Mouse (Mus musculus): Measurements from ENCODE around the gene Ckm. TPM values are rescaled to one million over a fixed set of nuclear protein-coding genes. Genes with fewer than 3 reads are reported as not detected.
A peak's percentile ranks its signal among the peaks of the same experiment; 100 is the strongest.

Ckm gene
- polyA plus RNA-seq, 1 experiment from 2014 or later = not detected

DNA sequence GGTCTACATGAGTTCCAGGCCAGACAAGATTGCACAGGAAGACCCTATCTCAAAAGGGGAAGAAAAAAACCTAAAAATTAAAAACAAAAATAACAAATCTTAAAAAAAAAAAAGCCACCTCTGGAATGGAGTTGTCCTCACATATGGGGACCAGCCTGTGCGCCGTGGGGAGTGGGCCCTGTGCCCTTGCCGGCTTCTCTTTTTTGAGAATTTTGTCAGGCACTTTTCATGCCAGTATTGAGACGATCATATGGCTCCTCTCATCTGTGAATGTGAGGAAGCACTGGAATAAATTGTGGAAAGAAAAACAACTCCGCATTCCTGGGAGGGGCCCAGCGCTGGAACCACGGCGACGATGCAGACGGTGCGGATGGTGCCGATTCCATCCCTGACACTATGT is 44.6 kb downstream of the Ckm start:
- no peak for DNase-seq (ENCODE audit: low spot score)
- no peaks in the 10 kb centered on the region for H3K9me3 ChIP-seq (replicated peaks)
- WGBS = 94% methylated on average over 12 of the region's 12 CpGs
- H3K4me1 ChIP-seq = no peaks in the 10 kb centered on the region
- no peaks in the 10 kb centered on the region for H3K27me3 ChIP-seq (ENCODE audit: low read depth, poor library complexity, severe bottlenecking)
- no peak overlapping the region for H3K4me3 ChIP-seq
- H3K36me3 ChIP-seq = peaks cover 91% of the 10 kb centered on the region
- no peak overlapping the region for H3K27ac ChIP-seq

- H3K9me3 ChIP-seq (replicated peaks) = no peaks in the 10 kb centered on the region
- DNase-seq (ENCODE audit: low spot score) = no peak
- H3K36me3 ChIP-seq = peaks cover 61% of the 10 kb centered on the region
- WGBS = 91% methylated on average over 4 of the region's 4 CpGs
- H3K4me1 ChIP-seq = peaks cover 22% of the 10 kb centered on the region
- H3K27me3 ChIP-seq (ENCODE audit: low read depth, poor library complexity, severe bottlenecking) = no peaks in the 10 kb centered on the region
- no peak overlapping the region for H3K4me3 ChIP-seq
- H3K27ac ChIP-seq = no peak overlapping the region
Observed at GRCm38 (mm10) chr7:19455186-19455585, 50.6 kb downstream of the Ckm start.

GRCm38 (mm10) chr7:19455819-19456495 is 51.4 kb downstream of the Ckm start:
- peaks cover 22% of the 10 kb centered on the region for H3K4me1 ChIP-seq
- WGBS = 88% methylated on average over 11 of the region's 11 CpGs
- no peaks in the 10 kb centered on the region for H3K9me3 ChIP-seq (replicated peaks)
- H3K27ac ChIP-seq = no peak overlapping the region
- H3K4me3 ChIP-seq = no peak overlapping the region
- H3K27me3 ChIP-seq (ENCODE audit: low read depth, poor library complexity, severe bottlenecking) = no peaks in the 10 kb centered on the region
- DNase-seq (ENCODE audit: low spot score) = no peak
- peaks cover 53% of the 10 kb centered on the region for H3K36me3 ChIP-seq

DNA sequence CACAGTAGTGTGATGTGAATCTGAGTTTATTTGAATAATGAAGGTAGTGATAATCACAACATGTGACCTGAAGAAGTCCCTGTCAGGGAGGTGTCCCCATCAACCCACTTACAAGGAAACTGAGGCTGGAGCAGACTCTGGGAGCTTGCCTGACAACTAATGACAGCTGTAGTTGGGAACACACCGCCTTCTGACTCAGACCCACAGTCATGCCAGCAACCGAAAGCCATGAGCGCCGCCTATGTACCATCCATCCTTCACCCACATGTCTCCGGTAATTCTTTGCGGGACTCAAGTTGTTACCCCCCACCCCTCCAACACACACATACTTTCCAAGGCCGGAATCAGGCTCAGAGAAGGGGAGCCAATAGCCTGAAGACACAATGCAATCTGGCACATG is 52.1 kb downstream of the Ckm start:
- Histone ChIP-seq H3K9me3 (replicated peaks) (no peaks in the 10 kb centered on the region), H3K4me1 (peaks cover 22% of the 10 kb centered on the region), H3K36me3 (peaks cover 47% of the 10 kb centered on the region), H3K4me3 (peak overlapping the region; percentile 92), H3K27me3 (ENCODE audit: low read depth, poor library complexity, severe bottlenecking) (no peaks in the 10 kb centered on the region), H3K27ac (no peak overlapping the region)
- 94% methylated on average over 7 of the region's 7 CpGs for WGBS
- DNase-seq (ENCODE audit: low spot score) = no peak

GRCm38 (mm10) chr7:19457414-19458071 is 53.0 kb downstream of the Ckm start:
- DNase-seq (ENCODE audit: low spot score) = no peak
- Histone ChIP-seq H3K27me3 (ENCODE audit: low read depth, poor library complexity, severe bottlenecking) (no peaks in the 10 kb centered on the region), H3K27ac (peak overlapping the region; percentile 89), H3K36me3 (peaks cover 38% of the 10 kb centered on the region), H3K9me3 (replicated peaks) (no peaks in the 10 kb centered on the region), H3K4me3 (peak overlapping the region; percentile 92), H3K4me1 (peaks cover 25% of the 10 kb centered on the region)
- 10% methylated on average over 14 of the region's 14 CpGs for WGBS

- under 1% methylated on average over 29 of the region's 31 CpGs for WGBS
- Histone ChIP-seq H3K4me1 (peaks cover 31% of the 10 kb centered on the region), H3K36me3 (peaks cover 36% of the 10 kb centered on the region), H3K27me3 (ENCODE audit: low read depth, poor library complexity, severe bottlenecking) (no peaks in the 10 kb centered on the region), H3K27ac (peak overlapping the region; percentile 89), H3K9me3 (replicated peaks) (no peaks in the 10 kb centered on the region), H3K4me3 (peak overlapping the region; percentile 92)
- peak; percentile 81 for DNase-seq (ENCODE audit: low spot score)
Observed at GRCm38 (mm10) chr7:19458072-19458486, 53.5 kb downstream of the Ckm start.

DNA sequence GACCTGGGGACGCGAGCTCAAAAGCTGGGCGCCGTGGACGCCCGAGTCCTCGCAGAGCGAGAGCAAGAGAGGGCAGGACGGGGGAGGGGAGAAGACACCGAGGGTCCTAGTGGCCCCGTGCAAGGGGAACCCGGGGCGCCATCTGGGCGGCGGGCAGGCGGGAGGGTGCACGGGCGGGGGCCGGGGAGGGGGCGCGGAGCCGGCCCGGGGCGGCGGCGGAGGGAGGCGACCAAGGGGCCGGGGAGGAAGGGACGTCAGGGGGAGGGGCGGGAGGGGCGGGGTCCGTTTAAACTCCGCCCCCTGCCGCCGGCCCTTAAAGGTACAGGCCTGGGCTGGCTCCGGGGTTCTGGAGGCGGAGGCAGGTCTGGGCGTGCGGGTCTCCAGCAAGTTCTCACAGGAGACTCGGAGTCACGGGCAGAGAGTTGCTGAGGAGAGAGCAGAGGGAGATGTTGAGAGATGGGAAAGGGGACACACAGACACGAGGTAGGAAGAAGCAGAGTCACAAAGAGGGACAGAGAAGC is 54.1 kb downstream of the Ckm start, which contains the start of gene Mark4:
Mark4 (minus strand) TSS at position 231 of the 521 bp plus-strand sequence.
- Histone ChIP-seq H3K36me3 (peaks cover 30% of the 10 kb centered on the region), H3K27ac (peak within 1 kb of the TSS; percentile 89), H3K4me3 (peak within 1 kb of the TSS; percentile 92), H3K27me3 (ENCODE audit: low read depth, poor library complexity, severe bottlenecking) (no peaks in the 10 kb centered on the region), H3K9me3 (replicated peaks) (no peaks in the 10 kb centered on the region), H3K4me1 (peaks cover 36% of the 10 kb centered on the region)
- WGBS = under 1% methylated on average over 28 of the region's 42 CpGs
- DNase-seq (ENCODE audit: low spot score) = peak; percentile 93

GRCm38 (mm10) chr7:19459144-19459870 is 54.7 kb downstream of the Ckm start:
- no peaks in the 10 kb centered on the region for H3K27me3 ChIP-seq (ENCODE audit: low read depth, poor library complexity, severe bottlenecking)
- H3K9me3 ChIP-seq (replicated peaks) = no peaks in the 10 kb centered on the region
- H3K27ac ChIP-seq = peak overlapping the region; percentile 89
- H3K4me3 ChIP-seq = peak overlapping the region; percentile 92
- H3K4me1 ChIP-seq = peaks cover 43% of the 10 kb centered on the region
- peaks cover 26% of the 10 kb centered on the region for H3K36me3 ChIP-seq
- DNase-seq (ENCODE audit: low spot score) = no peak
- WGBS = 24% methylated on average over 6 of the region's 6 CpGs

GRCm38 (mm10) chr7:19460500-19460899 is 55.9 kb downstream of the Ckm start:
- no peak overlapping the region for H3K27ac ChIP-seq
- 94% methylated on average over 1 of the region's 1 CpGs for WGBS
- DNase-seq (ENCODE audit: low spot score) = no peak
- 0 out of 2 replicates have a peak, but pooled peaks cover 2% of the 10 kb centered on the region for H3K27me3 ChIP-seq (ENCODE audit: low read depth, poor library complexity, severe bottlenecking)
- H3K4me3 ChIP-seq = no peak overlapping the region
- peaks cover 14% of the 10 kb centered on the region for H3K36me3 ChIP-seq
- H3K9me3 ChIP-seq (replicated peaks) = no peaks in the 10 kb centered on the region
- peaks cover 55% of the 10 kb centered on the region for H3K4me1 ChIP-seq

GRCm38 (mm10) chr7:19461488-19461887 is 56.9 kb downstream of the Ckm start:
- Histone ChIP-seq H3K4me3 (0 out of 2 replicates have a peak overlapping the region, but pooled peaks have one; percentile 5), H3K36me3 (peaks cover 4% of the 10 kb centered on the region), H3K27ac (no peak overlapping the region), H3K27me3 (ENCODE audit: low read depth, poor library complexity, severe bottlenecking) (peaks cover 10% of the 10 kb centered on the region; the same call in 1 of the 2 replicates), H3K9me3 (replicated peaks) (no peaks in the 10 kb centered on the region), H3K4me1 (peaks cover 55% of the 10 kb centered on the region)
- WGBS = 11% methylated on average over 6 of the region's 6 CpGs
- peak; percentile 91 for DNase-seq (ENCODE audit: low spot score)

DNA sequence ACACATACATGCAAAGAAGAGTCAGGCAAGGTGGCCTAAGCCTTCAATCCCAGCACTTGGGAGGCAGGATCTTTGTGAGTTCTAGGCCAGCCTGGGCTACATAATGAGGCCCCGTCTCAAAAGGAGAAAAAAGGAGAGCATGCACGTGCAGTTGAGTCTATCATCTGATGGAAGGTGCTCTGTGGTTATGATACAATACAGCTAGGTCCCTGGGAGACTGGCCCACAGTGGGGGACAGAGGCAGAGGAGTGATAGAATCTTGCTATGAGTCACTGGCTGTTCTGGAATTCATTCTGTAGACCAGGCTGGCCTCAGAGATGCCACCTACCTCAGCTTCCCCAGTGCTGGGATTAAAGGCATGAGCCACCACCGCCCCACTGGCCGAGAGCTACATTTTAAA is 57.9 kb downstream of the Ckm start:
- peak overlapping the region; percentile 88 for H3K27ac ChIP-seq
- WGBS = 58% methylated on average over 4 of the region's 4 CpGs
- H3K9me3 ChIP-seq (replicated peaks) = no peaks in the 10 kb centered on the region
- peaks cover 52% of the 10 kb centered on the region for H3K4me1 ChIP-seq
- no peak overlapping the region for H3K4me3 ChIP-seq
- H3K36me3 ChIP-seq = no peaks in the 10 kb centered on the region
- DNase-seq (ENCODE audit: low spot score) = no peak
- peaks cover 18% of the 10 kb centered on the region for H3K27me3 ChIP-seq (ENCODE audit: low read depth, poor library complexity, severe bottlenecking)

DNA sequence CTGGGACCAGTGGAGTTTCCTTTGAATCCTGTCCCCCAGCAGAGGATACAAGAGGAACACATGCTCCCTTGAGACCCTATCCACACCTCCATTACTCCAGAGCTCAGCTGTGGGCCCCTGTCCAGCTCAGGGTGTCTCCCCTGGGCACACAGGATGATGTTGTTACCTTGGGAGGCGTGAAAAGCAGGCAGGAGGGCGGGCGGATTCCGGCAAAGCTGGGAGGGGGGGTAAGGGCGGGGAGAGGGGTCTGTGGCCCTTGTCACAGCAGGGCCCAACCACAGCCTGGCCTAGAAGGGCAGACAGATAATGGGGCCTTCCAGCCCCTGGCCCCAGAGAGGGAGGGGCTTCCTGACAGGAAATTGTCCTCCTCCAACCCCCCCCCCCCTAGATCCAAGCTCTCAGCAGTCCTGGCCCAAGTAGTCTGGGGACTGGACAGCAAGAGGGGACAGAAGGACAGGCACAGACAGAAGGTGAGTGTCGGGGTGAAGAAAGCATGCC is 58.4 kb downstream of the Ckm start, which contains the start of gene Exoc3l2:
Exoc3l2 (plus strand) TSS at position 448 of the 498 bp plus-strand sequence.
- Histone ChIP-seq H3K36me3 (no peaks in the 10 kb centered on the region), H3K9me3 (replicated peaks) (no peaks in the 10 kb centered on the region), H3K27ac (peak within 1 kb of the TSS; percentile 88), H3K27me3 (ENCODE audit: low read depth, poor library complexity, severe bottlenecking) (peaks cover 23% of the 10 kb centered on the region), H3K4me1 (peaks cover 48% of the 10 kb centered on the region), H3K4me3 (peak within 1 kb of the TSS; percentile 45)
- WGBS = 13% methylated on average over 6 of the region's 6 CpGs
- DNase-seq (ENCODE audit: low spot score) = no peak
